ENCODE assay signal across 8 mouse cellular contexts in genomic region chr19:57610058-57610475, GRCm38 (mm10). TPM values are rescaled to one million over a fixed set of nuclear protein-coding genes. Genes with fewer than 3 reads are reported as not detected.
DNase-seq lines count a peak whose midpoint lies in the region; ATAC-seq lines count a peak whose summit lies in the region.

No protein-coding gene starts in this region.

- H3K27ac ChIP-seq in heart, embryonic 16.5 days (ENCODE audit: low read length), result peak overlapping the region; percentile 87
- peak overlapping the region; percentile 98 for H3K27ac ChIP-seq in lung, embryonic 15.5 days
- H3K27ac ChIP-seq in stomach, embryonic 14.5 days (ENCODE audit: low read length), result peak overlapping the region; percentile 97

- peak overlapping the region; percentile 94 for H3K4me3 ChIP-seq in heart, embryonic 16.5 days (ENCODE audit: low read length)
- H3K4me3 ChIP-seq in lung, embryonic 15.5 days, result peak overlapping the region; percentile 96
- H3K4me3 ChIP-seq in stomach, embryonic 14.5 days (ENCODE audit: low read depth, low read length), result peak overlapping the region; percentile 96

- H3K4me2 ChIP-seq in heart, embryonic 16.5 days (ENCODE audit: low read depth, low read length), result peak overlapping the region; percentile 98
- H3K4me2 ChIP-seq in lung, embryonic 15.5 days, result peak overlapping the region; percentile 91
- peak overlapping the region; percentile 94 for H3K4me2 ChIP-seq in stomach, embryonic 14.5 days (replicated peaks; ENCODE audit: low read depth, low read length)

- 0 out of 2 replicates have a peak, but pooled peaks cover 2% of the 10 kb centered on the region for H3K9me3 ChIP-seq in heart, embryonic 16.5 days (replicated peaks; ENCODE audit: control insufficient read depth, low read length)
- no peaks in the 10 kb centered on the region for H3K9me3 ChIP-seq in lung, embryonic 15.5 days
- no peaks in the 10 kb centered on the region for H3K9me3 ChIP-seq in stomach, embryonic 14.5 days (ENCODE audit: control insufficient read depth, low read depth, low read length)

- peak; percentile 2; the same call in 1 of the 2 replicates for ATAC-seq in heart, embryonic 16.5 days (replicated peaks; ENCODE audit: extremely low read depth, insufficient read depth, low FRiP score)
- peak; percentile 36; the same call in 1 of the 2 replicates for ATAC-seq in lung, embryonic 15.5 days (ENCODE audit: borderline replicate concordance, extremely low read depth, low FRiP score, low TSS enrichment)
- ATAC-seq in stomach, embryonic 14.5 days (ENCODE audit: insufficient number of reproducible peaks, insufficient read depth, low FRiP score, low read depth), result no peak

- under 1% methylated on average over 21 of the region's 21 CpGs for WGBS in heart, embryonic 16.5 days
- WGBS in lung, embryonic 15.5 days, result under 1% methylated on average over 21 of the region's 21 CpGs
- WGBS in stomach, embryonic 14.5 days, result 0% methylated on average over 21 of the region's 21 CpGs

- H3K27me3 ChIP-seq in heart, embryonic 16.5 days (ENCODE audit: control insufficient read depth, insufficient read depth, low read length), result no peaks in the 10 kb centered on the region
- no peaks in the 10 kb centered on the region for H3K27me3 ChIP-seq in lung, embryonic 15.5 days
- H3K27me3 ChIP-seq in stomach, embryonic 14.5 days (ENCODE audit: control insufficient read depth, insufficient read depth, low read length), result no peaks in the 10 kb centered on the region

- H3K4me1 ChIP-seq in heart, embryonic 16.5 days (ENCODE audit: control insufficient read depth, insufficient read depth, low read length), result peaks cover 11% of the 10 kb centered on the region
- H3K4me1 ChIP-seq in lung, embryonic 15.5 days, result peaks cover 11% of the 10 kb centered on the region
- H3K4me1 ChIP-seq in stomach, embryonic 14.5 days (ENCODE audit: control insufficient read depth, insufficient read depth, low read length), result peaks cover 19% of the 10 kb centered on the region

- H3K36me3 ChIP-seq in heart, embryonic 16.5 days (ENCODE audit: control insufficient read depth, insufficient read depth), result no peaks in the 10 kb centered on the region
- H3K36me3 ChIP-seq in lung, embryonic 15.5 days, result no peaks in the 10 kb centered on the region
- no peaks in the 10 kb centered on the region for H3K36me3 ChIP-seq in stomach, embryonic 14.5 days (ENCODE audit: control insufficient read depth, insufficient read depth, low read length)

- peak overlapping the region; percentile 92 for H3K9ac ChIP-seq in heart, embryonic 16.5 days (ENCODE audit: low read length)
- H3K9ac ChIP-seq in lung, embryonic 15.5 days, result peak overlapping the region; percentile 82
- peak overlapping the region; percentile 87 for H3K9ac ChIP-seq in stomach, embryonic 14.5 days (replicated peaks; ENCODE audit: low read depth, low read length)

- peak; percentile 44 for DNase-seq in adrenal gland, adult 8-10 months
- no peak for DNase-seq in adrenal gland, adult (ENCODE audit: inconsistent age in 2 of 2, low spot score in 1 of 2)
- peak; percentile 65 for DNase-seq in retina, embryonic 14.5 days (ENCODE audit: low spot score)
- DNase-seq in retina, postnatal 1 day, result no peak
- DNase-seq in right cerebral cortex, postnatal 25 days, result no peak

RNA-seq across cellular contexts. Expression of gene Atrnl1, which starts 0.8 kb away (rescaled TPM):
- total RNA-seq in adrenal gland, adult 8-10 months (2022), result 10 to 100 TPM; 27.7 to 33.6 (median 30.5) TPM
- polyA plus RNA-seq in heart, embryonic 16.5 days (2015; fragmentation: Nextera tagmentation; extraction: Ambion mirVana), result 2.6 and 3.0 TPM in 2 replicates
- polyA plus RNA-seq in lung, embryonic 15.5 days (2015; fragmentation: Nextera tagmentation; extraction: Ambion mirVana), result 5.3 and 5.6 TPM in 2 replicates
- polyA plus RNA-seq in stomach, embryonic 14.5 days (2014; fragmentation: Nextera tagmentation; extraction: Ambion mirVana), result 8.2 and 11.0 TPM in 2 replicates

Comparison
In these comparisons a context has a peak if more than half of its experiments do, and no peak if none do; other contexts are left out.
1. DNase-seq: peak in adrenal gland, adult 8-10 months (single experiment) and retina, embryonic 14.5 days (single experiment); none in adrenal gland, adult (0 of 2), retina, postnatal 1 day (single experiment) and right cerebral cortex, postnatal 25 days (single experiment).
2. Peak in every context shown above with its lines, with median percentiles within 50 percentile points of each other: H3K27ac ChIP-seq, H3K4me2 ChIP-seq, H3K4me3 ChIP-seq and H3K9ac ChIP-seq.